Mouse (Mus musculus) cortical plate, adult 2 months (tissue): ENCODE measurements around the gene Plac9a.
"Not testable (repeated sequence)": the region's sequence is repeated elsewhere in the genome, so short reads cannot be mapped to it uniquely, and the experiment has no call there.

ENCODE experiments used
- CTCF ChIP-seq: fragments of 200-500 bp; IDR thresholded peaks from 2 replicates; pipeline ENCODE4 v1.5.1; 2011; ENCODE audit warnings: mild to moderate bottlenecking, control low read depth, low read length; ENCODE audit not compliant: insufficient read depth; ENCODE audit errors: extremely low read depth
- POLR2A ChIP-seq: fragments of 200-500 bp; IDR thresholded peaks from 2 replicates; pipeline ENCODE4 v1.6.1; 2011; ENCODE audit warnings: mild to moderate bottlenecking, low read length, control low read depth; ENCODE audit not compliant: insufficient read depth; ENCODE audit errors: extremely low read depth

- TF ChIP-seq POLR2A, CTCF: not testable (repeated sequence)
Observed at GRCm38 (mm10) chr14:25905243-25905642, 2.3 kb upstream of the Plac9a start.
